Mouse (Mus musculus) ZHBTc4 (cell line): ENCODE measurements at regions not wholly inside any gene's neighbourhood (a gene's known extent, or its start where the extent isn't known, plus 50 kb on each side); places are given as distances from the start of the nearest gene placed in this dataset.
A peak's percentile ranks its signal among the peaks of the same experiment; 100 is the strongest.
"Not testable (repeated sequence)": the region's sequence is repeated elsewhere in the genome, so short reads cannot be mapped to it uniquely, and the experiment has no call there.

Experiments
- DNase-seq: peaks from one replicate; pipeline ENCODE4 v3.0.0-alpha.2; 2011; ENCODE audit warnings: low read depth, low spot score

DNA sequence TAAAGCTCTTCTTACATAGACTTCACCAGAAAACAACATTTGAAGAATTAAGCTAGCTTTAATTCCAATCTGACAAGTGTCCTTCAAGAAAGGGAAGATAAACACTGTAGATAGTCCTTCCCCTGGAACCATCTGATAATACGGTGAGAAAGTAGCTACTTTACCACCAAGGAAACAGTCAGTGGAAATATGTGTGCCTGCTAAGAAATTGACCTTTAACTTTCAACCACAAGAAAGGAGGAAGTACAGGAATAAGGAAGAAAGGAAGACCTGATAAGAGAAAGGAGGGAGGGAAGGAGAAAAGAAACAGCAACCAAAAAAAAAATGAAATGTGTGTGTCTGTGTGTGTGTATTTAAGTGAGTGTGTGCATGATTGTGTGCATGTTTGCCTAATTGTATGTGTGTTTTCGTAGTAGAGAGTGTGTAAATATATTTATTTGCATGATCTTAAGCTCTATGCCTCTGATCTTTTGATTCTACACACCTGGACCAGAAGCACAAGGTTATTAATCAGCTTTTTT, 831.3 kb downstream of the Pla2g4a start:
- DNase-seq: no peak

DNA sequence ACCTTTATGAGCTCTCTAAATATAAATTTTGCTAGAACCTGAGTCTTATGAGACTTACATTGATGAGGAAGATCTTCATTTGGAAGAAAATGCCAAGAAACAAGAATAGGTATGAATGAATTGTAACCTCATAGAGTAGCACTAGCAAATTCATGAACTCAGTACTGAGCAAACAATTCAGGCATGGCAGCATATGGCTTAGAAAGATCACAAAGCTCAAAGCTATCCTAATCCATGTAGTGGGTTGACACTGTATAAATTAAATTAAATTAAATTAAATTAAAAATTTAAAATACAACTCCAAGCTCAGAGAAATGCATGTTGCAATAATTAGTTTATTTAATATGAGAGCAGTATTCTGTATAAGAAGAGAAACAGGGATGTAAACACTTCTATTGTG, 832.0 kb downstream of the Pla2g4a start:
- no peak for DNase-seq

DNA sequence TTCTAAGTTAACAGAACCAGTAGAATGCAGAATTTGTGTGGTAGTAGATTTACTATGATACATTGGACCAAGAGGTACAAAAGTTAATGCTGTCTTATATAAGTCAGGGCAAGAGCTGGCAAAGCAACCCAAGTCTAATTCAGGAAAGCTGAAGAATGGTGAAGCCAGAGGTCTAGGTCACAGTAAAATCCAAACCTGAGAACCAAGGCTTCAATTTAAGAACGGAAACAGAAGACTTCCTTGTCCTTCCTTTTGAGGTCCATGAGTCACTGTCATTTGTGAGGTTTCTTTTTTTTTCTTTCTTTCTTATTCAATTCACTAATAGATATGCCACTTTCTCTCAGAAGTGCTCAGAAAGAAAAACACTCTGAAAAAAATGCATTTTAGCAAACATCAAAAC, 833.4 kb downstream of the Pla2g4a start:
- DNase-seq: no peak

DNA sequence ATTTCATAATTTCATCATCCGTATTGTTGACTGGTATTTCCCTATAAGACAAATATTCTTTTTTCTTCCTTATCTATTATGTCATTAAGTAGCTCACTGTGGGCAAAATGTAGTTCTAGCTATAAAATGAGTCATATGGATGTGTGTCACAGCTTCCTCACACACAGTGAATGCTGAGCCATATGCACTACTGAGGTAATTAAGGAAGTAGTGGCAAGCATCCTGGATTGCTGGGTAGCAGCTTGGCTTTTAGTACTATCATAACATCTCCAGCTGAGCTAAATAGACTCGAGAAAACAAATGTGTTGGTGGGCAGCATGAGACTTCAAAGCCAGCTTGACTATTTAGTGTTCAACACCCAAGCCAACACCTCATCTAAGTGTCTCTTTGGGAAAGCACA, 857.7 kb downstream of the Pla2g4a start:
- no peak for DNase-seq

DNA sequence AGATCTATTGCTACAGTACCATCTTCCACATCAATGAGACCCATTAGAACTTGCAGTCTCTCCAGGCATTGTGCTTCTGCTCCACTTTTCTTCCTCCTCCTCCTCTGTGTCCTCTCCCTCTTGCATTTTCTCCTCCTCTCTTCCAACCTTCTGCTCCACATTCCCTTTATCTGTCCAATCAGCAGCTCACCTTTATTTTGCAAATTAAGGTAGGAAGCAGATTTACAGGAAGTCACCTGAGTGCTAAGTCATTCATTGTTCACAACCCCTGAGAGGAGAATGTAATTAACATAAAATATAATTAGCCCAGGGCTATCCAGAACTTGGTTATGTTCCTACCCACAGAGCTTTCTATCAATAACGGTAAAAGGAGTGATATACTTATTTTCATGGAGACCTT, 863.7 kb downstream of the Pla2g4a start:
- DNase-seq: peak; percentile 6

DNA sequence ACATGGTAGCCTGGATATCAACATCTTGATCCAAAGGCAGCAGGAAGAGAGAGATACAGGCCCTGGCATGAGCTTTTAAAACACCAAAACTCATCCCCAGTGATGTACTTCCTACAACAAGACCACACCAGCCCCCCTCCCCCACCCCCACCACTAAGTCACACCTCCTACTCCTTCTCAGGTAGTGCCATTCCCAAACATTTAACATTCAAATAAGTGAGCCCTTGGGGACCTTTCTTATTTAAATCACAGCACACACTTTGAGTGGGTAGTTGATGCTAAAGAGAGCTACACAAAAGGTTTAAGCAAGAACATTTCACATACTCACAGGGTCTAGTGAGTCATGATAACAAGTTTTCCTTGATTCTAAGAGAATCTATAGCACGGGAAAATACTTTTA, 886.4 kb downstream of the Pla2g4a start:
- DNase-seq: peak; percentile 55

DNA sequence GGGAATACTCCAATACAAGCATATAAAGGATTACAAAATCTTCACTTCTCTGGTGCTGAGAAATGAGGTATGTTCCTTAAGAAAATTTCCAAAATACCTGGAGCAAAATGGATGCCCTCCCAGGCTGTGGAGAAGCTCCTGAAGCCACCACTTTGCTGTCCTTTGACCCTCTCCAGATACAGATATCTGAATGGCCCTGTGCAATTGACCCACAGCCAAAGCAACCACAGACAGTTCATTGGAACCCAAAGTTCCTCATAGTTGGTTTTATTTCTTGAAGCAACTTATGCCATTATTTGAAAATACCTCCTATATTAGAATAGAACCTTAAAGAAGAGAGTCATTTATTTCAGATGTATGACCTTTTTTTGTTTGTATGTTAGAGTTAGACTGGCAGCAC, 891.5 kb downstream of the Pla2g4a start:
- DNase-seq: no peak

DNA sequence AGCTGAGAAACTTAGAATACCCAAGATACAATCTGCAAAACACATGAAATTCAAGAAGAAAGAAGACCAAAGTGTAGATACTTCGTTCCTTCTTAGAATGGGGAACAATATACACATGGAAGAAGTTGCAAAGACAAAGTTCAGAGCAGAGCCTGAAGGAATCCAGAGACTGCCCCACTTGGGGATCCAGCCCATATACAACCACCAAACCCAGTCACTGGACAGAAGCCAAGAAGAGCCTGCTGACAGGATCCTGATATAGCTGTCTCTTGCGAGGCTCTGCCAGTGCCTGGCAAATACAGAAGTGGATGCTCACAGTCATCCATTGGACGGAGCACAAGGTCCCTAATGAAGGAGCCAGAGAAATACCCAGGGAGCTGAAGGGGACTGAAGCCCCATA, 898.1 kb downstream of the Pla2g4a start:
- DNase-seq: not testable (repeated sequence)

DNA sequence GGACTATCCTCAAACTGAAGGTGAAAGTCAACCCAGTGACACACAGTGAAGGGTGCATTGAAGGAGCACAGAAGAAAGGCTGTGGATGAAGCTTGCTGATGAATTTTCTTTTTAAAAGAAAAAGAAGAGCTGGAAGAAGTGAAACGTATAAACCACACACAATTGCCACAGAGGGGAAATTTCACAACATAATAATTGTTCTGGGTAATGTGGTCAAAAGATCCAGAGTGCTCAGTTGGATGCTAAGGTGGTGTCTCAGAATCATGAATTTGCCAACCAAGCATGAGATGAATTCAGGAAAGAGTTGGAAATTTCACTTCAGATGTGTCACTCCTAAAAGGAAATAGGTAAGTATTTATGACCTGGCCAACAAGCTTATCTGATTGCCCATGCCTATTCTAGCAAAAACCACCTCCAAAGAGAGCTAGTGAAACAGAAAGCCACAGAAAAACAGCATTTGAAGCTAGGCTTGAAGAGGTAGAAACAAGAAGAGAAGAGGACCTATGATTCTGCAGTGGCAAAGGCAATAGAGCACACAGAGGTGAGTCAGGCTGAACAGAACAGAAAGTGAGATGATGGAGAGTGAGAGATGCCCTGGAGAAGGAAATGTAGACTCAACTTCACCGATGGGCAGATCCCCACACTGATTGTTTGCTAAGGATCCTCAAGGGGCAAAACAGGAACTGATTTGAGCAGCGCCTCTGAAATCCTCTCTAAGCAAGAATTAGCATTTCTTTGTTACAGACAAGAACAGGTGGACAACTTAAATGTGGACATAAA, 922.7 kb downstream of the Pla2g4a start:
- no peak for DNase-seq

DNA sequence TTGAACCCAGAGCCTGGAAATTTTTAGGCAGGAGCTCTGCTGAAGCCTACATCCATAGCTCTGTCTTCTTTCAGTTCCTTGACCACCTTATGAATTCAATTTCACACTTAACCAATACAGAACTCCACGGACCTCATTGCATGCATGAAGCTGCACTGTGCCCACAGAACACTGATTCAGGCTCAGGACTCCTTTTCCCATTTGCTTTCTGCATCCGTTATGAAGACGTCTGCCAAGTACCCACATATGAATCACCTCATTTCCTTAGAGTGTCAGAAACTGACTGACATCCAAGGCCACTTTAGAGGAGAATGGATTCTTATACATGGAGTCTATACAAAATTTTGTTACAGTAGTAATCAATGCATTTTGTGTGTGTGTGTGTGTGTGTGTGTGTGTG, 932.8 kb downstream of the Pla2g4a start:
- no peak for DNase-seq

DNA sequence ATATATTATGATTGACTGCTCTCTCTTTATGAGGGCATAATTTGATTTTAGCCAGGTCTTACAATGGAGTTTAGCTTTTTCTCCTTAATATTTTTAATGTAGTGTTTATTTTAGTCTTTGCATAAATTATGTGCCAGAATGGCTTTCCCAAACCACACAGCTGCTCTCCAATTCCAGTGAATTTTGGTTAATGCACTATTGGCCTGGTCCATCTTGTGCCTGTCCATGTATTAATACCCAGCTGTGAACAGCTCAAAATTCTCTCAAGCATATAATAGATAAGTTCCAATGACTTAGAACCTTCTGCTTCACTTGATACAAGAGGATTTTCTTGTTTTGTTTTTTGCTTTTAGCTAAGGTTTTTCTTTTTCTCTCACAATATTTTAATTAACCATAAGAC, 939.4 kb downstream of the Pla2g4a start:
- no peak for DNase-seq

DNA sequence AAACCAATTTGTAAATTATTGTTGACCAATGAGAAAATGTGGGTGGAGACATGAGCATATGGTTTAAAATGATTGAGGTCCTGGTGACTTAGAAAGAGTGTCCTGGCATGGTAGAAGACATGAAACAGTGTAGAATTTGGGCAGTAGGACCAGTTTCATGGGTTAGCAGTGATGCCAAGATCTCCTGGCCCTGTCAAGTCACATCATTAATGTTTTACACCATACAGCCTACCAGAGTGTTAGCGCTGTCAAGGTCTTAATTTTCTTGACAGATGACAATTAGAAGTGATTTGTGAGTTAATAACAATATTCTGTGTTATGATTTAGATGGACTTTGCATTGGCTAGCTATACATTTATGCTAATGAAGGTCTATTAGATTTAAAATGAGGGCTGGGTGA, 939.8 kb downstream of the Pla2g4a start:
- DNase-seq: no peak

DNA sequence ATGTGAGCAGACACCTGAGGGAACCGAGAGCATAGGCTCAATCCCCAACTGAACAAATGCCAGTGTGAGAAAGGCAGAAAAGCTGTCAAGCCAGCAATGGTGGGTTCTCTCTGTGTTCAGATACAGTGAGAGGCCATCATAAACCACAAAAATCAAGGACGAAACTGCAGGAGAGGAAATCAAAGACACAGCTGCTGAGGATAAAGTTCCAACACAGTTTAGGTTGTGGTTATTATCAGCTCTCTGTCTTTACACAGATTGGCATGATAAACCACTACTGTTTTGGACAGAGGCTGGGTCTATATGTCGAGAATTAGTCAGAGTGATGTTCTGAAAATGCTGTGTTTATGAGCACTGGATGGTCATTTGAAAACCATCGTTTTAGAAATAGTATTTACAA, 946.5 kb downstream of the Pla2g4a start:
- DNase-seq: no peak

DNA sequence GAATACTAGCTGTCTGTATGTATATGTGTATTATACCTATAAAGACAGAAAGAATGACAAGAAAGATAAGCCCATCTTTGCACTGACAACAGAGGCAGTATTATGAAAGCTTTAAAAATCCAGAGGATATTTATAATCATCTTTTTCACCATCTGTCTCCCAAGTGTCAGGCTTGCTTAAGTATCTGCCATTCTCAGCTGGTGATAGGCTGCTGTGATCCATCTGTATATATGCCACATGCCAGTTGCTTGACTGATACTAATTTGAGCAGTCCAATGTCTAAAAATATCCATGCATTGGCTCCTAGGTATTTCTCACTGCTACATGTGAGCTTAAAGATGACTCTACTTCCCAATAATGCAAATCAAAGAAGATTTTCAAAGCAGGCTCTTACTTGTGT, 950.3 kb downstream of the Pla2g4a start:
- no peak for DNase-seq

DNA sequence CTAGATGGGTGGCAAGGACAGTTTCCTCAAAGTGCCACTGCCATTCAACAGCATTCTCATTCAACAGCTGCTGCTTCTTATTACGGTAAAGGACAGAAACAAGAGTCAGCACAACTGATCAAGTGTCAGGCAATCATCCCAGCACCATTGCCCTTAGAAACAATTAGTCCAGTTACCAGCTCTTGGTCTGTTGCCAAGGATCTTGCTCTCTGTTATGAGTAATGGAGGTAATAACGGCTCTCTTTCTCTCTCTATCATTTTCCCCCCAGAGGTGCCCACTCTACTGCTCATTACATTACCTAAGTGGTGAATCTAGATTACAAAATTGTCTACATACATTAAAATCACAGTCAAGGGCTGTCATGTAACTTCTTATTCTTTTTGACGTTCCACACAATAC, 961.0 kb downstream of the Pla2g4a start:
- DNase-seq: no peak

DNA sequence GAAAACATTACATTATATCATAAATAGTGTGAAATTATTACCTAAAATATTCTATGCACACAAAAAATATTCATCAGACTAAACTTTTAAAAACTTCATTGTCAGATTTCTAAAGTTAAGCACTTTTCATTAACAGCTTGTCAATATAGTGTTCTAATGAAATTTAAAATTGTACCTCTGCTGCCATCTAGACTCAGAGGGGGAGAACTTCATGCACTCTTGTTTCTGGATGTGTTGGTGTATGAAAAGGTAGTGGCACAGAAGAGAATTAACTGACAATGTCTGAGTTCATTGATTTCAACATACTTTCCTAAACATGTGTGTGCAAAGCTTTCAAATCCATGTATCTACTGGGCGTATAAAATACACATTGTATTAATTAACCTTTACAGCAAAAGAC, 967.5 kb downstream of the Pla2g4a start:
- peak; percentile 3 for DNase-seq

DNA sequence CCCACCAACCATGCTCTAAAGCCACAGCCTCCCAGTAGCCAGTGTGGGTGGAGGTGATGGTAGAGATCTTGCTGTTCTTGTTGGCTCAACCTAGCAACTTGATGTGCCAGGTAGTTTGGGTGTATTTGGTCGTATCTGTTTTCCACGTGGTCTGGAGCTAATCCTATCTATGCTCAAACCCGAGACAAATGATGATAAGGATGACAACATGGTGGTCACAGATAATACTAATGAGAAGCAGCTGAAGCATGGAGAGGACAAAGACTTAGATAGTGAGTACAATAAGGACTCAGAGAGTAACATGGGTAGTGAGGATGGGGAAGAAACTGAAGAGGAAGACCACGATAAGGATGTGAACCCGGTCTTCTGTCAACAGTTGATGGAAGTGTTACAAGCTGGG, 983.7 kb downstream of the Pla2g4a start:
- DNase-seq: no peak

DNA sequence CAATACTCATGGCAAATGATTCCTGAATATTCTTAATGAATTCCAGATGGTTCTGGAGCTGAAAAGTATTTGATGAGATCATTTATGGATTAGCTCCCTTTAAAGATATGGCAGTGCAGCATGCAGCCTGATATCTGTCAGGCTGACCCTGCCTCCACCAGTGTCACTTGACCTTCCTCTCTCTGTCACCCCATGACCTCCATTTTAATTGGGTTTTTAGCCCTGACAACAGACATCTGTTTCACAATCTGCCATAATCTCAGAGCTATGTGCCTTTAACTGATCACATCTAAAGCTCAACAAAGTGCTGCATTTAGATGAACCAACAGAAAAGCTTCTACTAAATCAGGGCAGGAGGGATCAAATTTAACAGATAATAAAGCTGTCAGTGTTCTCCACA, 995.7 kb downstream of the Pla2g4a start:
- DNase-seq: no peak

DNA sequence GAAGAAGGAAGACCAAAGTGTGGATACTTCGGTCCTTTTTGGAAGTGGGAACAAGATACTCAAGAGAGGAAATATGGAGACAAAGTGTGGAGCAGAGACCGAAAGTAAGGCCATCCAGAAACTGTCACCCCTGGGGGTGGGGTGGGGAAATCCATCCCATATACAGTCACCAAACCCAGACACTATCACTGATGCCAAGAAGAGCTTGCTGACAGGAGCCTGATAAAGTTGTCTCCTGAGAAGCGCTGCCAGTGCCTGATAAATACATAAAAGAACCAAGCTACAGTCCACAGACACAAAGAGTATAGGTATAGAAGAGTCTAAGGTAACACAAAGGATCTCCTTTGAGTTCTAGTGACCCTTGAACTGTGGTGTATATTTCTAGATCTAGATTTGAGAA, 1026.7 kb downstream of the Pla2g4a start:
- no peak for DNase-seq

DNA sequence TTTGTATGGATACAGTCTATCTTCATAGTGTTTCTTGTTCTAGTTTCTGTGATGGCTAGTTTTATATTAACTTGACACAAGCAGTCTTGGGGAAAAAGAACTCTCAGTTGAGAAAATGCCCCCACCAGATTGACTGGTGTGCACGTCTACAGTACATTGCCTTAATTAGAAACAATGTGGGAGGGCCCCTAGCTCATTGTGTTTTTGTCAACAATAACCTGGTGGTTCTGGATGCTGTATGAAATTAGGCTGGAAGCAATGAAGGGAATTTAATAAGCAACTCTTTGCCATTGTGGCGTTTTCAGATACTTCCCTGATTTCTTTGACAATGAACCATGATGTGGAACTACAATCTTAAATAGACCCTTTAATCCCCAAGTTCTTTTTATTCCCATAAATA, 1036.6 kb downstream of the Pla2g4a start:
- DNase-seq: no peak

DNA sequence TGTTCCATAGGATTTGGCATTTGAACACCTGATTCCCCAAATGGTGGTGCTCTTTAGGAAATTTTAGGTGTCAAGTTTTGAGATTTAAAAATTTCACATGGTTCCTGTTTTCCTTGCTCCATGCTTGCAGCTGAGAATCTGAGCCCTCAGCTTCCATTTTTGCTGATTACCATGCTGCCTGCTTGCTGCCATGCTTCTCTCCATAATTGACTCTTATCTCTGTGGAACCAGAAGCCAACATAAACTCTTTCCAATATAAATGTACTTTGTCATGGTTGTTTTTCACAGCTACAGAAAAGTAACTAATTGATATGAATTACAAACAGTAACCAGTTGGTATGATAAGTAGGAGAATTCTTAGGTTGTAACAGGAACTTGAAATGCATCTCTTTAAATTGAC, 1044.0 kb downstream of the Pla2g4a start:
- no peak for DNase-seq

DNA sequence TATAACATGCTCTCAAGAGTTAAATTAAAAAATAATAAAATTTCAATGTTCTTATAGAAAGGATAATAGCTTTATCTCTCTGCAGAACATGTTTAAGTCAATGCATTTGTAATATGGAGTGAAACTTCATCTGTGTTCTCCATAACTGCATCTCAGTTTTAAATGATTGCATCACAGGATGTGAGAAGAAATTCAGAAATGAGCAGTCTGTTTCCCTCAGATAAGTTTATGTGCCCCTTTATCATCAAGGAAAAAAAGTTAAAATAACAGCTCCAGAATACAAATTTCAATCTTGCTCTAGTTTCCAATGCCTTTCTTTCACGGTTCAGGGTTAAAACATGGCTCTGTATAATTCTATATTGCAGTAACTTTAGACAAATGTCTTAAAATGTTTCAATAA, 1048.3 kb downstream of the Pla2g4a start:
- DNase-seq: no peak

DNA sequence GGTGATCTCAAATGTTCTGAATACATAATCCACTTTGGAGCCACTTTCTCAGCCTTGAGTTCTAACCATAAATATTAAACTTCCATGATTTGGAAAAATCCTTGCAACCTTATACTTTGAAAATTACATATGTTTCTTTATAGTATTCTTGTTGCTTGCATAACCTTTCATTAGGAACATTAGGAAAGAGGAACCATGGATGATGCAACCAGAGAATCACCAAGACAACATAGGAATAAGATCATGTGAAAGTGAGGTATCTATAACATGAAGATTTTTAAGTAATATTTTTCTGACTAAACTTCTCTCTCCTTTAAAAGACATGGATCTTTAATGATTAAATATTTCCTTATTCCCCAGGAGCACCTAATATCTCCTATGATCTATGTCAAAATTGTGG, 1057.0 kb downstream of the Pla2g4a start:
- DNase-seq: no peak

DNA sequence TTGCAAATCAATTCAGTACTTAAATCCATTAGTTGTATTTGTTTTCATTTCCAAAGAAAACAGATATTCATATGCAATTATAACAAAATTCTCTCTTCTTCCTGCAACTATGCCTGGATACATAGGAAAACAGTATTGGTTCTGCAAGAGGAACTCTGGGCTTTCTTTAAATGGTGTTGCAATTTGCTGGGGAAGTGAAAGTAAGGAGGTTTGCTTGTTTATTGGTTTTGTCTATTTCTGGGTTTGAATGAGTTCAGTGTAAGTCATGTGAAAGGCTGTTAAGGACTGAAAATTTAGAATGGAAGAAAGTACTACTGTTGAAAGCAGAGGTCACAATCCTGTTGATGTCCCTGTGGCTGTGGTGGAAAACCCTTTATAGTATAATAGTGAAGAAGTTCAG, 1058.0 kb downstream of the Pla2g4a start:
- no peak for DNase-seq
